Mouse (Mus musculus): ENCODE measurements at regions not wholly inside any gene's neighbourhood (a gene's known extent, or its start where the extent isn't known, plus 50 kb on each side); places are given as distances from the start of the nearest gene placed in this dataset.

DNA sequence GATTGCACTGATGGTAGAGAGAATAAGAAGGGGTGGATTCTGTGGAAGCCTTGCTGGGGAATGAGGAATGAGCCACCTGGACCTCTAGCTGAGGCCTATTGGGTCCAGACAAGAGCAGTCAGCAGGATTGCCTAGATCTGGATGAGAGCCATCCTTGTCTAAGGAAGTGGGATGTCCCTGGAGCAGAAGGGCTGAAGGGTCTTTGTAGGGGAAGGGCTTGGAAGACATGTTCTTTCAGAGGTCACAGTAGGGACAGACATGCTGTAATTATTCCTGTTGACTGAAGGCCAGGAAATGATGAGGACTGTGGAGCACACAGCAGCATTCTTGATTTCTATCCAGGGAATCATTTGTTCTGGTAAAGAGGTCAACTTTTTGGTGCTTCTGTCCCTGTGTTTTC, 86.2 kb upstream of the Nectin3 start:
- TF ChIP-seq CTCF (conservative IDR thresholded peaks at IDR 0.05; ENCODE audit: insufficient read depth, insufficient read length, low read depth, low read length) = no peak
- TF ChIP-seq POLR2A (IDR thresholded peaks at IDR 0.05; ENCODE audit: low read depth, low read length) = no peak
